Mouse (Mus musculus): ENCODE results near the gene Agtpbp1. TPM values are rescaled to one million over a fixed set of nuclear protein-coding genes. Genes with fewer than 3 reads are reported as not detected.
"Not testable (repeated sequence)": the region's sequence is repeated elsewhere in the genome, so short reads cannot be mapped to it uniquely, and the experiment has no call there.

The Agtpbp1 gene
- total RNA-seq, 1 experiment, result 25.0 TPM

DNA sequence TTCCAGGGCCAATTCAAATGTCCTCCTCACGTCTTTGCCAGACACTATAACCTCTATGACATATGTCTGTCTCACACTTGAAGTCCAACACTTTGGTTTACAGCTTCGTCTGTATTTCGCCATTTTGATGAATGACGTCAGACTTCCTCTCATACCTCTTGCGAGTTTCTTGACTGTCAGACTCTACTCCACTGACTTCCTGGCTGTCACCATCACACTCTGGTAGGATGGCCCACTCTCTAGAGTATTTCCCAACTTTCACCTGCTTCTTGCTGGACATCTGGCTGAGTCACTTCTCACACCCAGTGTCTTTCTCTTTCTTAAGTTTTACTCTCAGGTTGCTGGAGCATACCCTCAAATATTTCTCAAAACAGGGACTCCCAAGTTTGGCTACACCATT lies 98.8 kb downstream of the Agtpbp1 start:
- H3K9ac ChIP-seq (ENCODE audit: insufficient read depth, low read depth, low read length, poor library complexity, severe bottlenecking), result no peak overlapping the region
- no peak for TF ChIP-seq HCFC1 (IDR thresholded peaks at IDR 0.05; ENCODE audit: borderline replicate concordance, insufficient read depth, low read length)

DNA sequence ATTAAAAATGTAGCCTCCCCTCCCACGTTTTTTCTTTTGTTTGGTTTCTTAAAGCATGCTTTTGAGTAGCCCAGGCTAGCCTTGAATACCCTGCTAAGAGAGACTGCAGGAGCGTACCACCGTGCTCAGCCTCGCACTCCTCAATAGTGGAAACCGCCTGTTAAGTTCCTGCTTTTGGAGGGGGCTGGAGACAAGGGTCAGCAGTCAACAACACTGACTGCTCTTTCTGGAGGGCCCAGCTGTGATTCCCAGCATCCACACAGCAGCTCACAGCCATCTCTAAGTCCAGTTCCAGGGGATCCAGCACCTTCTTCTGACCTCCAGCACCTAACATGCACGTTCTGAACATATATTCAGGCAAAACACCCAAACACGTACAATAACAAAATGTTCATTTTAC lies 99.6 kb downstream of the Agtpbp1 start:
- TF ChIP-seq ZC3H11A (IDR thresholded peaks at IDR 0.05; ENCODE audit: borderline replicate concordance, low read depth, low read length) (no peak), ZNF384 (IDR thresholded peaks at IDR 0.05; ENCODE audit: low read depth, low read length) (no peak), CHD2 (IDR thresholded peaks at IDR 0.05; ENCODE audit: low read depth, low read length) (no peak), MAFK (IDR thresholded peaks at IDR 0.05; ENCODE audit: insufficient read depth, low read depth, low read length) (no peak), HCFC1 (IDR thresholded peaks at IDR 0.05; ENCODE audit: borderline replicate concordance, insufficient read depth, low read length) (no peak)
- H3K9me3 ChIP-seq (ENCODE audit: control insufficient read depth, insufficient read depth, low read depth, low read length), result no peaks in the 10 kb centered on the region
- no peak for DNase-seq (ENCODE audit: low read depth, low spot score)
- H3K4me1 ChIP-seq (ENCODE audit: control insufficient read depth in 2 of 2, insufficient read depth in 2 of 2, low read length in 2 of 2, poor library complexity in 1 of 2), result no peaks in the 10 kb centered on the region; a peak in 1 of 4 replicates
- no peak overlapping the region for H3K27ac ChIP-seq (ENCODE audit: insufficient read depth, low read depth, low read length, poor library complexity, severe bottlenecking)
- in situ Hi-C loops (cut with MboI; ENCODE audit: low sequenced_read_pairs in 2 of 2, unreplicated experiment in 2 of 2), result no loop called here
- no peak overlapping the region for H3K9ac ChIP-seq (ENCODE audit: insufficient read depth, low read depth, low read length, poor library complexity, severe bottlenecking)
- H3K36me3 ChIP-seq (ENCODE audit: control insufficient read depth, insufficient read depth, low read length, poor library complexity, severe bottlenecking), result no peaks in the 10 kb centered on the region; the same call in 1 of the 2 replicates
- no peak overlapping the region for H3K4me3 ChIP-seq (ENCODE audit: insufficient read depth in 1 of 2, low read depth in 1 of 2, low read length in 2 of 2, poor library complexity in 1 of 2, severe bottlenecking in 1 of 2)

More for the DNA sequence above, 98.8 kb downstream of the Agtpbp1 start:
- no peak for DNase-seq (ENCODE audit: low read depth, low spot score)
- no peaks in the 10 kb centered on the region; a peak in 1 of 4 replicates for H3K4me1 ChIP-seq (ENCODE audit: control insufficient read depth in 2 of 2, insufficient read depth in 2 of 2, low read length in 2 of 2, poor library complexity in 1 of 2)
- H3K36me3 ChIP-seq (ENCODE audit: control insufficient read depth, insufficient read depth, low read length, poor library complexity, severe bottlenecking), result no peaks in the 10 kb centered on the region; the same call in 1 of the 2 replicates
- H3K4me3 ChIP-seq (ENCODE audit: insufficient read depth in 1 of 2, low read depth in 1 of 2, low read length in 2 of 2, poor library complexity in 1 of 2, severe bottlenecking in 1 of 2), result no peak overlapping the region
- in situ Hi-C loops (cut with MboI; ENCODE audit: low sequenced_read_pairs in 2 of 2, unreplicated experiment in 2 of 2), result no loop called here
- H3K9me3 ChIP-seq (ENCODE audit: control insufficient read depth, insufficient read depth, low read depth, low read length), result no peaks in the 10 kb centered on the region
- H3K27ac ChIP-seq (ENCODE audit: insufficient read depth, low read depth, low read length, poor library complexity, severe bottlenecking), result no peak overlapping the region

DNA sequence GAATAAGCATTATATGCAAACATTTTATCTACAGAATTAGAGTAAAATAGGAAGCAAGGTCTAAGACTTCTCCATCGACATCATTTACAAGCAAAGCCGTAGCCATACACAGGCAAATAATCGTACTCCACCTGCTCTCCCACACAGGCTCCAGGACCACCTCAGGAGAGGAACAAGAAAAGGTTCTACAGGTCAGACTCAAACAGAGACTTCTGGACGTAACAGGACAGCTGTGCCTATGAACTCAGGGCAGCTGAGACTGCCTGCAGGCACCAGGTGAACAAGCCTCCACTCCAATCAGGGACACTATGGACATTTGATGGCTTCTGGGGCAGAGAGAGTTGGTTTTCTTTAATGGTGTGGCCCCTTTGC lies 103.6 kb downstream of the Agtpbp1 start:
- in situ Hi-C loops (cut with MboI; ENCODE audit: low sequenced_read_pairs in 2 of 2, unreplicated experiment in 2 of 2), result no loop called here
- no peaks in the 10 kb centered on the region; the same call in 1 of the 2 replicates for H3K36me3 ChIP-seq (ENCODE audit: control insufficient read depth, insufficient read depth, low read length, poor library complexity, severe bottlenecking)

DNA sequence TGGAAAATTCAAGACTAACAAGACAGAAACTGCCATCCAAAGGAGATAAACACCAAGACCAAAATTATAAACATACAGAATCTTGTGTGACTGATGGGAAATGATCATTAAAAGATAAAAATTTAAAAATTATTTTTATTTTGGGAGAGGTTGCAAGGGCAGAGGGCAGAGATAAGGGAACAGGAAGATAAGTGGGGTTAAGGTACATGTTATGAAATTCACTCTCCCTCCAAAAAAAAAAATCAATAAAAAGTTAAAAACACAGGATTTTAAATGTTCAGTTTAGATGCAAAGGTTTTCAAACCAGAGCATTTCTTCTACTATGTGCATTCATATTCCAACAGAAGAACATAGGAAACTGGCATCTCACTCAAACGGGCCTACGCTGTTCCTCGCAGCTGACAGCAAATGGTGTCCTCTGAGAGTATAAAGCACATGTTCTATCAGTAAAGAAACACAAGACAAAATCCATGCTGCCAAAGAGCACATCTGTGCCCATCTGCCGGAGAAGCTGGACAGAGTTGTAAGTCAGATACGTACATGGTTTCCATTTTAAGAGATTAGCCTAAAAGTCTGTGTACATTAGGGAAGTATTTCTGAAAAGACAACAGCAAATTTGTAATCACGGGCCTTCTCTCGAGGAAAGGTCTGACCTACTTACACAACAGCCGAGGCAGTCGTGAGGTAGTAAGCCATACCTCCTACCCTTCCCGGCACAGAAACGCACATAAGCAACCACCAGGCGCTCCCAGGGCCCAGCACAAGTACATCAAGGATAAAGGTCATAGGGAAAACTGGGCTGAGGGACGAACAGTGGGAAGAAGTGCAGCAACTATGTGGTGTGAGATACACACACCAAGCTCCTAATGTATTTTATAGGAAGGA lies 104.2 kb downstream of the Agtpbp1 start:
- Histone ChIP-seq H3K9me3 (ENCODE audit: control insufficient read depth, insufficient read depth, low read depth, low read length) (no peaks in the 10 kb centered on the region), H3K4me3 (ENCODE audit: insufficient read depth in 1 of 2, low read depth in 1 of 2, low read length in 2 of 2, poor library complexity in 1 of 2, severe bottlenecking in 1 of 2) (no peak overlapping the region), H3K9ac (ENCODE audit: insufficient read depth, low read depth, low read length, poor library complexity, severe bottlenecking) (no peak overlapping the region), H3K27ac (ENCODE audit: insufficient read depth, low read depth, low read length, poor library complexity, severe bottlenecking) (no peak overlapping the region), H3K4me1 (ENCODE audit: control insufficient read depth in 2 of 2, insufficient read depth in 2 of 2, low read length in 2 of 2, poor library complexity in 1 of 2) (peaks cover 0 to 2% of the 10 kb centered on the region in 2 experiments; a peak in 1 of 4 replicates), H3K36me3 (ENCODE audit: control insufficient read depth, insufficient read depth, low read length, poor library complexity, severe bottlenecking) (no peaks in the 10 kb centered on the region; the same call in 1 of the 2 replicates)
- no peak for DNase-seq (ENCODE audit: low read depth, low spot score)
- in situ Hi-C loops (cut with MboI; ENCODE audit: low sequenced_read_pairs in 2 of 2, unreplicated experiment in 2 of 2), result no loop called here
- no peak for TF ChIP-seq CHD2 (IDR thresholded peaks at IDR 0.05; ENCODE audit: low read depth, low read length)
- no peak for TF ChIP-seq ZC3H11A (IDR thresholded peaks at IDR 0.05; ENCODE audit: borderline replicate concordance, low read depth, low read length)
- no peak for TF ChIP-seq MAFK (IDR thresholded peaks at IDR 0.05; ENCODE audit: insufficient read depth, low read depth, low read length)
- no peak for TF ChIP-seq HCFC1 (IDR thresholded peaks at IDR 0.05; ENCODE audit: borderline replicate concordance, insufficient read depth, low read length)
- TF ChIP-seq ZNF384 (IDR thresholded peaks at IDR 0.05; ENCODE audit: low read depth, low read length), result no peak

More for the DNA sequence above, 103.6 kb downstream of the Agtpbp1 start:
- Histone ChIP-seq H3K27ac (ENCODE audit: insufficient read depth, low read depth, low read length, poor library complexity, severe bottlenecking) (no peak overlapping the region), H3K9ac (ENCODE audit: insufficient read depth, low read depth, low read length, poor library complexity, severe bottlenecking) (no peak overlapping the region), H3K4me1 (ENCODE audit: control insufficient read depth in 2 of 2, insufficient read depth in 2 of 2, low read length in 2 of 2, poor library complexity in 1 of 2) (peaks cover 0 to 2% of the 10 kb centered on the region in 2 experiments; a peak in 1 of 4 replicates), H3K4me3 (ENCODE audit: insufficient read depth in 1 of 2, low read depth in 1 of 2, low read length in 2 of 2, poor library complexity in 1 of 2, severe bottlenecking in 1 of 2) (no peak overlapping the region), H3K9me3 (ENCODE audit: control insufficient read depth, insufficient read depth, low read depth, low read length) (no peaks in the 10 kb centered on the region)
- no peak for DNase-seq (ENCODE audit: low read depth, low spot score)
- TF ChIP-seq ZC3H11A (IDR thresholded peaks at IDR 0.05; ENCODE audit: borderline replicate concordance, low read depth, low read length) (no peak), HCFC1 (IDR thresholded peaks at IDR 0.05; ENCODE audit: borderline replicate concordance, insufficient read depth, low read length) (no peak), MAFK (IDR thresholded peaks at IDR 0.05; ENCODE audit: insufficient read depth, low read depth, low read length) (no peak), ZNF384 (IDR thresholded peaks at IDR 0.05; ENCODE audit: low read depth, low read length) (no peak), CHD2 (IDR thresholded peaks at IDR 0.05; ENCODE audit: low read depth, low read length) (no peak)

DNA sequence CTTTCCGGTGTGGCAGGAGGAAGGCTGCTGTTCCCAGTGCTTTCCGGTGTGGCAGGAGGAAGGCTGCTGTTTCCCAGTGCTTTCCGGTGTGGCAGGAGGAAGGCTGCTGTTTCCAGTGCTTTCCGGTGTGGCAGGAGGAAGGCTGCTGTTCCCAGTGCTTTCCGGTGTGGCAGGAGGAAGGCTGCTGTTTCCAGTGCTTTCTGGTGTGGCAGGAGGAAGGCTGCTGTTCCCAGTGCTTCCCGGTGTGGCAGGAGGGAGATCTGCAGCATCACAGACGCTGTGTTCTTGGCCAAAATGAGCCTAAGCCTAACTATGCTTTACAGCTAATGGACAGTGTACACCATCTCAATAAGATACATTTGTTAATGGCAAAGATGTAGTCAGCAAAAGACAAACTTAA lies 107.1 kb downstream of the Agtpbp1 start:
- peak overlapping the region; percentile 26 to 59; a peak in 2 of 4 replicates for H3K4me3 ChIP-seq (ENCODE audit: insufficient read depth in 1 of 2, low read depth in 1 of 2, low read length in 2 of 2, poor library complexity in 1 of 2, severe bottlenecking in 1 of 2)

More for the DNA sequence above, 107.1 kb downstream of the Agtpbp1 start:
- H3K36me3 ChIP-seq (ENCODE audit: control insufficient read depth, insufficient read depth, low read length, poor library complexity, severe bottlenecking); DNase-seq (ENCODE audit: low read depth, low spot score); in situ Hi-C loops (cut with MboI; ENCODE audit: low sequenced_read_pairs in 2 of 2, unreplicated experiment in 2 of 2); H3K4me1 ChIP-seq (ENCODE audit: control insufficient read depth in 2 of 2, insufficient read depth in 2 of 2, low read length in 2 of 2, poor library complexity in 1 of 2); H3K27ac ChIP-seq (ENCODE audit: insufficient read depth, low read depth, low read length, poor library complexity, severe bottlenecking); H3K9ac ChIP-seq (ENCODE audit: insufficient read depth, low read depth, low read length, poor library complexity, severe bottlenecking); H3K9me3 ChIP-seq (ENCODE audit: control insufficient read depth, insufficient read depth, low read depth, low read length): not testable (repeated sequence)
